Mouse (Mus musculus) olfactory bulb, adult 2 months (tissue): ENCODE results near the gene Rgs12.

Source experiments
- CTCF ChIP-seq: fragments of 200-500 bp; IDR thresholded peaks from 2 replicates; pipeline ENCODE4 v1.5.1; 2012; ENCODE audit warnings: low read depth, mild to moderate bottlenecking, low read length, moderate library complexity; ENCODE audit not compliant: insufficient read depth
- POLR2A ChIP-seq: fragments of 200-500 bp; IDR thresholded peaks from 2 replicates; pipeline ENCODE4 v1.6.1; 2012; ENCODE audit warnings: mild to moderate bottlenecking, low read depth, low read length, moderate library complexity; ENCODE audit not compliant: insufficient read depth

DNA sequence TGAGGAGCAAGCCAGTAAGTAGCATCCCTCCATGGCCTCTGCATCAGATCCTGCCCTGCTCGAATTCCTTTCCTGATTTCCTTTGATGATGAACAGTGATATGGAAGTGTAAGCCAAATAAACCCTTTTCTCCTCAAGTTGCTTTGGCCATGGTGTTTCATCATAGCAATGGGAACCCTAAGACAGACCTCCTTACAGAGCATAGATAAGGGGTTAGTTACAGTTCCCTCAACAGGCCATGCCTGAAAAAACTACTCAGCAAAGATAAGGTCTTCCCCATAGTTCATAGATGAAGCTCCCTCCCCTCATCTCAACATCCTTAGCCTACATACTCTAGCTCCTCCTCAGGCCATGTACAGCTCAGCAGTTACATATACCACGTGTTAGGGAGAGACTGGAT is 35.7 kb downstream of the Rgs12 start:
- TF ChIP-seq CTCF: no peak
- no peak for TF ChIP-seq POLR2A
